Mouse (Mus musculus): Measurements from ENCODE around the gene 4930402K13Rik.
"Not testable (repeated sequence)": the region's sequence is repeated elsewhere in the genome, so short reads cannot be mapped to it uniquely, and the experiment has no call there.

DNA sequence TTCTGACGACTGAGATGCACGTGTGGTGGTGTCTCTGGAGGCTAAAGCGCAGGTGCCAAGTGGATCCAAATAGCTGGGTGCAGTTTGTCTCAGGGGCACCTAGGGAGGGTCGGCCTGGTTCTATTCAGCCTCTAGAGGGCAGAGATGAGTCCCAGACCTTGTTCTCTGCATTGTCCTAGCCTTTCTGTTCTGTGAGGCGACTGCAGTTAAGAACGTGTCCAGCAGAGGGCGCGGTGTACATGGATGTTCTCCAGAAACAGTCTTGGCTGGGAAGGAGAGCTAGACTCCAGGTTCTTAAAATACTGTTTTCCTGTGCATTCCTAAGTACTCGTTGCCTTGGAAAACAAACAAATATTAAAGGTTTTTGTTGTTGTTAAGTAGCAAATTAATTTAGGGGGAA, 43.4 kb upstream of the 4930402K13Rik start:
- TF ChIP-seq CTCF (IDR thresholded peaks at IDR 0.05; ENCODE audit: low read depth, low read length); POLR2AphosphoS5 (IDR thresholded peaks at IDR 0.05; ENCODE audit: insufficient replicate concordance, low read depth, low read length); GATA1 (IDR thresholded peaks at IDR 0.05; ENCODE audit: borderline replicate concordance, low read length); TAL1 (conservative IDR thresholded peaks at IDR 0.05; ENCODE audit: low read depth, low read length); GATA2 (IDR thresholded peaks at IDR 0.05; ENCODE audit: borderline replicate concordance, low read depth, low read length): not testable (repeated sequence)

Measured in G1E (cell line).